Mouse (Mus musculus) common myeloid progenitor, adult 5-6 weeks (primary cell): ENCODE results near the gene Golga4. TPM values are rescaled to one million over a fixed set of nuclear protein-coding genes. Genes with fewer than 3 reads are reported as not detected.

Experiments
- ATAC-seq: replicated peaks from 2 replicates; pipeline ENCODE4 v1.8.0; 2016; ENCODE audit warnings: low read depth, mild to moderate bottlenecking, moderate TSS enrichment, inconsistent platforms; ENCODE audit not compliant: poor library complexity, severe bottlenecking
- total RNA-seq: library from RNA; stranded (forward); fragments of 200-1000, 187-1606 nt; gene quantifications from 2 replicates; pipeline ENCODE4 v1.2.3, GENCODE M21; 2017

Gene Golga4
- total RNA-seq, 1 experiment from 2014 or later, result 86.7 TPM

DNA sequence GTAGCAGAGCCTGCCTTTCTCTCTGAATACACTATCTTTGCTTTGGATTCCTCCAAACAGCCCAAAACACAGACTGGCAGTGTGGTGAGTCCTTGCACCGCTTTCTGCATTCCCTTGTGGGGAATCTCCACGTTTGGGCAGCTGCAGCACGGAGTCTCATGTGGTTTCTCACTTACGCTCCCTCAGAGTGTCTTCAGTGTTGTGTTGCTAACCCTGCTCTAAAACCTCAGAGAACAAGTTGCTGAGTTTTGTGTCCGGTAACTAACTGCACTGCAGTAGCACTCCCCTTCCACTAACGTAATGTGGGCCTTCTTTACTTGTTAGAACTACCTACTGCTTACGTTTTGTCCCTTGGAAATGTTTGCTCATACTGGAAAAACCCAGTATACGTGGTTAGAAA is 13.0 kb downstream of the Golga4 start:
- ATAC-seq, result no peak

DNA sequence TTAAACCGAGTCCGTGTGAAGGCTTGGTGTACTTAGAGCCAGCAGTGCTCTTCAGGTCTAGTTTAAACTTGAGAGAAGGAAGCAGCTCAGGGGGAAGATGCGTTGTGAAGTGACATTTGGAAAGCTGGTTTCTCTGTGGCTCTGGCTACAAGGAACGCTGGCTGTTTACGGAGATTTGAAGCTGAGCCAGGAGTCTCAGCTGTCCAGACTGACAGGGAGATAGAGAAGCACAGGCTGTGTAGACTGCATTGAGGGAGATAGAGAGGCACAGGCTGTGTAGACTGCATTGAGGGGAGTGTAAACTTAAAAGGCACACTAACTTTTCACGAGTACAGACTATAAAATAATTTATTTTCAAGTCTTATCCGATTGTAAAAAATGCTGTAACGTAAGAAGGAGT is 13.9 kb downstream of the Golga4 start:
- ATAC-seq, result no peak

DNA sequence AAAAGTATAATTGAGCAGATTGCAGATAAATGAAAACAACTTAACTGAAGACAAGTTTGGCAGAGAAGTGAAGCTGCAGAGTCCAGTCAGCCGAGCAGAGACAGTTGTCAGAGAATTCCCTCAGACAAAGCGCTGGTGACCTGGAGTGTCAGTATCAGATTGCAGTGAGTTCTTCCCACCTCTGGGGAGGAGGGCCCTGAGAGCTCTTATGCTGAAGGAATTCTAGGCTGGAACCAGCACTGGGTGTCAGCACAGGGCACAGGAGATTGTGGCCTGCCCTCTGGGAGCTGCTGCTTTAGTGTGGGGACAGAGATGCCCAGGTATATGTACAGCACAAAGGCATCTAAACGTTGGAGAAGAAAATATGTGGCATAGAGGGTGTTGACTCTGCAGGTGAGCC is 14.8 kb downstream of the Golga4 start:
- ATAC-seq, result no peak

DNA sequence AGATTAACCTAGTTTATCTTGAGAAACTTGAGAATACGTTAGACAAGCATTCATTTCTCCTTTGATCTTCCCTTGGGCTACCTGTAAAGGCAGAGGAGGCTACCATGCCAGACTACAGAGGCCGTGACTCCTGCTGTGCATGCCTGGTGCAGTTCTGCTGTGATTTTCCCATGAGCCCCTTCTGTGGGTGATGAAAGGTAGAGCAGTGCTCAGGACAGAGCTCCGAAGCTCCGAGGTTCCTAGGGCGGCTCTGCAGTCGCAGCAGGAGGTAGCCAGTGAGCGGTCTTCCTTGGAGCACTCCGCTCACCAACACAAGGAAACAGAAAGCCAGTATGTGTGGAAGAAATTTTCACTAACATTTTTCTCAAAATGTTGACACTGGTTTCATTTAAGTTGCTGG is 15.6 kb downstream of the Golga4 start:
- ATAC-seq, result no peak

DNA sequence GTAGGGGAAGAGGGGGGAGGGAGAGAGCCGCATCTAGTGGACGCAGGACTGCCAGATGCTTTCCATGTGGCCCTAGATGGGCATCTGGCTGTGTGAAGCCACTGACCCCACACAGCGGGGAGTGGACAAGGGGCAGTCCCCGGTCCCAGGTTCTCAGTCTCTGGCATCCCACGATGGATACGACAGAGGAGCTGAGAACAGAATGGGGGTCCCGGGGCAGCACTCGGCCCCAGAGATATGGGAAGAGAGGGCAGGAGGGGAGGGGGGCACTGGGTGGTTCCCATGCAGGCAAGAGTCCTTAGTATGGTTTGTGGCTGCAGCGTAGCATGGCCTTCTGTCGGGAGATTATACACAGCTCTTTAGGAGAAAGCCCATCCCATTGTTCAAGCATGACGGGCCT is 17.7 kb downstream of the Golga4 start:
- no peak for ATAC-seq

DNA sequence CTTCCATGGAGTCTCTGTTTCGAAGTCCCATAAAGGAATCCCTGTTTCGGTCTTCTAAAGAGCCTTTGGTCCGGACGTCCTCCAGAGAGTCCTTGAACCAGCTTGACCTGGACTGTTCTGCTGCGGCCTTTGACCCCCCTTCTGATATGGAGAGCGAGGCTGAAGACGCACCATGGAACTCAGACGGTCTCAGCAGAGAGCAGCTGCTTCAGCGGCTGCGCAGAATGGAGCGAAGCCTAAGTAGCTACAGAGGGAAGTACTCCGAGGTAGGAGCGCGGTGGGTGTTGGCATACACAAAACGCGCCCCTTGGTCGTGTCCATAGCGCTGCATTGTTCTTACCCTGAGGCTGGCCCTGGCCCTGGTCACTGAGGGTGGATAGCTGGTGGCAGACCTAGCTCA is 21.0 kb downstream of the Golga4 start:
- no peak for ATAC-seq

DNA sequence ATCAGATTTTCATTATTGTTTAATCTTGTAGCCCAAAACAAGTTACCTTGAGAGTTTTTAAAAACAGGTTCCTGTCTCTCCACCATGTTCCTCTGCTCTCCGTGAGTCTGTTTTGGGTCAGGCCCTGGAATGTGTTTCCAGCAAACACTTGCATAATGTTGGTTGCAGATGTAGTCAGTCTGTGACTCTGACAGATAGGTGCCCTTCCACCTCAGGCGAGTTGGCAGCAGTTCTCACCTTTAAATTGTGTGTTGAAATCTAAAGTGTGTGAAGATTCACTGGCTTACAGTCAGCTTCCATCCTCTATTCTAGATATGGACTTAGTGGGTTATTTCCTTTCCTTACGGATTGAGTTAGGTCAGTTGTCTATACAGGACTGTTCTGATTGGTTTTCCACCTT is 23.7 kb downstream of the Golga4 start:
- ATAC-seq, result no peak

DNA sequence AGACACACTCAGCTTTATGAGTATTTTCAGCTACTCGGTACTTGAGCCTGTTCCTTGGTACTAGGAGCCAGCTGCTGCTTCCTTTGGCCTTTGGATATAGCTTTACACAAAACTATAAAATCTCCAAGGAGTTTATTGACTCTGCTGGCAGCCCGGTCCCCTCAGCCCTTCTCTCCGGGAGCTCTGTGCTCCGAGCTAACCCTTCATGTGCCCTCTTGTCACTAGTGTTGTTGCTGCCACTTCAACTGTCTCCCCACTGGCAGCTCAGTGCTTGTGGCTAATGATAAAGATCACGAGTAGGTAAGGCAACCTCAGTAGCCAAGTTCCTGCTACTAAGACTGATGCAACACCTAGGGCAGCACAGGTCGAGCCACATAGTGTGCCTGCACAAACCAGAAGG is 24.6 kb downstream of the Golga4 start:
- no peak for ATAC-seq

DNA sequence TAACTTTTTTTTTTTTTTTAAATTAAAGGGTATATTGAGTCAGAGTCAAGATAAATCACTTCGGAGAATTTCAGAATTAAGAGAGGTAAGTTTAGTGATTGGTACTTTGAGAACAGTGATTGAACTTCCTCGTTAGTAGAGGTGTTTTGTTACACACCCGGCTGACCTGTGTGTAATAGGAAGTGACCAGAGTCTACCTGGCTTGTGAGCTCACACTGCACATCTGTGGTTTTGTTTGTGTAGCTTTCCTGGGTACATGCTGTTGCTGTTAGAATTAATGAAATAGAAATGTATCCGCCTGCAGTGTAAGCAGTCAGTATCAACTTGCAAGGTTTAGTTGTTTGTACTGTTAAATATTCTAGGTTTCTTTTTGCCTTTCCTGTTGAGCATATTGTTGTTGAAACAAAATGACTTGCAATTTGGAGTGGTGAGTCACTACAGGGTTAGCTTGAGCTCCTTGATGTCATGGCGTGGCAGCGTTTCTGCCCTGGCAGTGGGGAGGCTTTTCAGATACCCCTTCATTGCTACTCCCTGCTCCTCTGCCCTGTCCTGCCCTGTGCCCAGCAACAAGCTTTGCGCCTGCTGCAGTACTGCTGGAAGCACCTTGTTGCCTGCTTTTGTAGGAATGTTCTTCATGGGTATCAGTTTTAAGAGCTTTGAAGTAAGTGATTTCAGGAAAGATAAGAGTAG is 26.6 kb downstream of the Golga4 start:
- ATAC-seq, result no peak

DNA sequence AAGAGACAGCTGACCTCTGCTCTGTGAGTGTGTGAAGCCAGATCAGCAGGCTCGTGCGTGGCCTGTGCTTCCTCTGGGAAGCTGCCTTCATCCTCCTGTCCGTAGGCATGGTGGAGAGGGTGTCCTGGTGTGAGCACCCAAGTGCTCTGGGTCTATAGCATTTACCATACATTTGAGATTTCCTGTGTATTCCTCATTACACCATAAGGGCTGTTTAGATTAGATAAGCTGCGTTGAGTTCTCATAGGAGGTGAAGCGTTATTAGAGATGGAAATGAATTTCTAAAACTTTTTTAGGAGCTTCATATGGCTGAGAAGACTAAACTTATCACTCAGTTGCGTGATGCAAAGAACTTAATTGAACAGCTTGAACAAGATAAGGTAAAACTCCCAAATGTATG is 30.9 kb downstream of the Golga4 start:
- ATAC-seq, result no peak

DNA sequence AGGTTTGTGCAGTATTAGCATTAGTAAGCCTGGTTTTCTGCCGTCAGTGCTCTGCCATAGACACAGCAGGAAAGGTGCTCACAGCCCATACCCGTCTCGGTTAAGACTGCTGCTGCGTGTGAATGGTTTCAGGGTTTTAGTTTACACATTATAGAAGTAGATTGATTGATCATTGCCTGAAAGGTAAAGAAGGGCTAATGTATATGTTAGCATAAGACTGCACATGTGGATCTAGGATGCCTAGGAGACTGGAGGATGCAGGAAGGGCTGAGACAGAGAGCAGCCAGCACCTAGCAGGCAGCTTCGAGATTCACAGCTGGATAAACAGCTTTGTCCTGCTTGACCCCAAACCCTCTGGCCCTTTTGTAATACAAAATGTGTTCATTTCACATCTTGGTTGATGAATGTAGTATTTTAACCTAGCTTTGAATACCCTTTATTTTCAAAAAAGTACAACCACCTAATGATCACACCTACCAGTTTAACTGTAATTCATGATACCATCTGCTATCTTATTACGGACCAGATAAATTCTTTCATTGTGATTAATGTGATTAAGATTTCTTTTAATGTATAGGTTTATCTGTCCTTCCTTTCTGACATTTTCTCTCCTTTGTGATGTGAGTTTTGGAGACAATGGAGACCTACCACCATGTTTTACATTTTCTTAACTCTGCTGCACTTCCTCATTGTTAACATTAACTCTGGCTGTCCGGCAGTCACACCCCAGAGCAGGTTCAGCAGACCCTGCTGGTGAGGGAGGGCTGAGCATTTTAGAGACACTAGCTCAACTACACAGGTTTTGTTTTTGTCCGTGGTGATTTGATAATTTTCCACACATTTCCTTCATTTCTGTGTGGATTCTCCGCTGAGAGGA is 31.6 kb downstream of the Golga4 start:
- ATAC-seq, result no peak

DNA sequence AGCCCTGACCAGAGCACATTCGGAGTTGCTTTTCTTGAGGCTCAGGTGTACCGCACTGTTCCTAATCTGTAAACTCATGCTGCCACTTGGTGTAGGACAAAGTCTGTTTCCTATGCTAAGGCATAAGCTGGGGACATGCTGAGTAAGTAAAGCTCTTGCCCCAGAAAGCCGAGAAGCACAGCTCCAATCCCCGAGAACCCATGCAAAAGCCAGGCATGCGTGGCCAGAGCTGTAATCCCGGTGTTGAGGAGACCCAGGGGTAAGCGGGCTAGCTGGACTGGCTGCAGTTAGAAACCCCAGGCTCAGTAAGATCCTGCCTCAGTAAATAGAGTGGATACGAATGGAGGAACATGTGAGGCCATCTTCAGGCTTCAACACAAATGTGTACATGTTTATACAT is 35.8 kb downstream of the Golga4 start:
- ATAC-seq, result no peak

DNA sequence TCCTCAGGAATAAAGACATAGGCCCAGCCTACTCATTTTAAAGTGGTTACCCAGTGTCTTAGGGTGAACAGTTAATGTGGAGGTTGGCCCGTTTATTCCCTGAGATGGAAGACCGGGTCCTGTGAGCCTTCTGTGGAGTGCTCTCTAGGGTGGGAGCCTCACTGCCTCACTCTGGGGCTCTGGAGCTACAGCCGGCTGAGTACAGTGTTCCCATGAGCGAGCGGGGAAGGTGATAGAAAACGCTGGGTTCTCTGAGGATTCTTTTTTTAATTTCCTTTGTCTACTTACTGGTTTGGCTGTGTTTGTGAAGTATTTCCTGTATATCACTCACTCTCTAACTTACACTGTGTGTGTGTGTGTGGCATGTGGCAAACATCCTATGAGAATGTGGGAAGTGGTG is 39.1 kb downstream of the Golga4 start:
- ATAC-seq, result no peak

DNA sequence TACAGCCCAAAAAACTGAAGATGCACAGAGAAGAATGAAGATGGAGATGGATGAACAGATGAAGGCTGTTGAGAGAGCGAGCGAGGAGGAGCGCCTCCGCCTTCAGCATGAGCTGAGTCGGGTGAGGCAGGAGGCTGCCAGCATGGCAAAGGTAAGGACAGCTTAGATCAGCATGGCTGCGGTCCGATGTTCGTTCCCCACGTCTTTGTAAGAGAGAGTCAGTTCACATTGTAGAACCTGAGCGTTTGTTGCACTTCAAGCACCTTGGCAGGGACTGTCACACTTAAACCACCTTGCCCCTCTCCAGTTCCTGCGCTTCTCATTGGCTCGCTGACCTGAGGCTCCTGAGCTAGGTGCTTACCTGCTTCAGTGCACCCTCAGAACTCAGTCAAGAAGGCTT is 42.6 kb downstream of the Golga4 start:
- no peak for ATAC-seq

DNA sequence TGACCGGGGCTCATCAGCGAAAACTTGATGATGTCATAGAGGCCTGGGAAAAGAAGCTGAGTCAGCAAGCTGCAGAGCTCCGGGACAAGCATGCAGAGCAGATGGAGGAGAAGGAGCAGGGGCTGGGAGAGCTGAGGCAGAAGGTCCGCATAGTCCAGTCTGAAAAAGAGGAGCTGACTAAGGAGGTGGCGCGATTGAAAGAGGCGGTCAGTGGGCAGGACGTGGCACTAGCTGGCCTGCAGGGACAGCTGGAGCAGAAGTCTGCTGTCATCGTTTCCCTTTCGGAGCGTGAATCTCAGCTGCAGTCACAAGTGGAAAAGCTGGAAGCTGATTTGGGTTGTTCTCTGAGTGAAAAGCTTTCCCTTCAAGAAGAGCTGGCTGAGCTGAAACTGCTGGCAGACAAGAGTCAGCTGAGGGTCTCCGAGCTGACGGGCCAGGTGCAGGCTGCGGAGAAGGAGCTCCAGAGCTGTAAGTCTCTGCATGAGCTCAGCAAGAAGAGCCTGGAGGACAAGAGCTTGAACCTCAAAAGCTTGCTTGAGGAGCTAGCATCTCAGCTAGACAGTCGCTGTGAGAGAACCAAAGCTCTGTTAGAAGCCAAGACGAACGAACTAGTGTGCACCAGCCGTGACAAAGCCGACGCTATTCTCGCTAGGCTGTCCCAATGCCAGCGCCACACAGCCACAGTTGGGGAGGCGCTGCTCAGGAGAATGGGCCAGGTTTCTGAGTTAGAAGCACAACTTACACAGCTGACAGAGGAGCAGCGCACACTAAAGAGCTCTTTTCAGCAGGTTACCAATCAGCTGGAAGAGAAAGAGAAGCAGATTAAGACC is 51.1 kb downstream of the Golga4 start:
- ATAC-seq, result no peak

DNA sequence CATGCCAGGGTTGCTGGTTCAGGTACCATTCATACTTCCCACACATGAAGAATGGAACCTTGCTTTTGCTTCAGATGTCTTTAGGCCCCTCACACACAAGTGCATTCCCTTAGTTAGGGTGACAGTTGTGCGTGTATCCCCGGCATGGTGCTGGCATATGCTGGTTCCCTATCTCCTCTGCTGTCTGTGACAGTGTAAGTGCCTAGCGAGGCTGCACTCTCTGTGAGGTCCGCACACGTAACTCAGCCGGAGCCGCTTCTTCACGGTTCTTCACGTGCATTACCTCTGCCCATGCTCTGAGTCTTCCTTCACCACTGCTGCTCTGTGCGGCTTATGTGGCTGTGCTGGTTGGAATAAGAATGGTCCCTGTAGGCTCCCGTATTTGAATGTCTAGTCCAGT is 57.3 kb downstream of the Golga4 start:
- ATAC-seq, result no peak

DNA sequence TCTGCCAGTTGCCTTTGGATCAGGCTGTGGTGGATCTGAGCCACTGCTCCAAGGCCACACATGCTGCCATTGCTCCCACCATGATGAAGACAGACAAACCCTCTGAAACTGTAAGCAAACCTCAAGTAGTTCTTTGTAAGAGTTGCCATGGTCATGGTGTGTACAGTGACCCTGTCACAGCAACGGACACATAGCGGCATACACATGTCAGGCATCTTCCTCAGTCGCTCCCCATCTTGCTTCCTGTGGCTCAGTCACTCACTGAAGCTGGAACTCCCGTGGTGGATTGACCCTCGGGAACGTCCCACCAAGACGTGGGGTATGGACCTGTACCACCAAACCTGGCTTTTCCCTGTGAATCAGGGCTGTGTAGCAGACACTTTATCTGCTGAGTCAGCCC is 57.8 kb downstream of the Golga4 start:
- no peak for ATAC-seq

DNA sequence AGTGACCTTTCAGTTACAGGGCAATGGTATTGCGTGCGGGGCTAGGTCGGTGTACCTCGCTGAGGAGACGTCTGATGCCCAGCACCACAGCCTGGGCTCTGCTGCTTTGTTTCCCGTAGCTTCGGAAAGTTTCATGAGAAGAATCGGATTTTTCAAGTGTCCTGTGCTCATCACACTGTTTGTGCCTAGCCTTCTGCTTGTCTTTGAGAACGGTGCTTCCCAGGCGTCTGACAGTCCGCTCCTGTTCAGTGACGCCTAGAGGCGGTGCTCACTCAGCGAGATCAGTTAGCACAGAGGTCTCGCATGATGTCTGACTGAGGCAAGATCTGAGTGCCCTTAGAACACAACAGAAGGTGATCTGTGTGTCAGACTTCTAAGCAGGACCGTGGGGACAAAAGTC is 58.6 kb downstream of the Golga4 start:
- ATAC-seq, result no peak

DNA sequence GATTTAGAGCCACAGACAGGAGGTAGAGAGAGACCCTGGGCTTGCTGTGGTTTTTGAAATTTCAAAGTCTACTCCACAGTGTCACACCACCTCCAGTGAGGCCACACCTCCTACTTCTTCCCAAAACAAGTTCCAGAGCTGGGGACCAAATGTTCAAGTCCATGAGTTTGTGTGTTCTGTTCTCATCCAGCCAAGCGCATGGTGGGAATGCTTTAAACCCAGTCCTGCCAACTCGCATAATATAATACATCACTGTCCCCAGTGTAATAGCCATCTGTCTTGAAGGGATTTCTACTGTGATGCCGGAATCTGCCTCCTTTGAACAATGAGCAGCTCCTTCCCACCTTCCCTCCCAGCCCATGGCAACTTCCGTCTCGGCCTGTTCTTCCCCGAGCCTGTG is 63.3 kb downstream of the Golga4 start:
- no peak for ATAC-seq

DNA sequence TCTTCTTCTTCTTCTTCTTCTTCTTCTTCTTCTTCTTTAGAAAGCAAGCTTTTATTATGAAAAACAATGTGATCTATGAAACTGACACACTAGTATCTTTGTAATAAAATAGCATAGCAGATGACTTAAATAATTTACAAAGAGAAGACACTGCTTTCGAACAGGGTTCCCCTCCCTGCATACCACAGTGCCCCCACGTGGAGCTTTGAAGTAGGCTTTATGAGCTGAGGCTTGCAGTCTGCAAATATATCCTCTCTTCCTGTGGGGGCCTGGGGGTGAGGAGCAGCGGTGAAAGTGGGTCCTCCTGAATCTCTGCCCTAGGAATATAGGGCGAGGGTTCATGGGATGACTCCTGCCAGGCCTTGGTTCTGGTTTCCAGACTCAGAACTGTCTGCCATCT is 64.8 kb downstream of the Golga4 start:
- no peak for ATAC-seq

DNA sequence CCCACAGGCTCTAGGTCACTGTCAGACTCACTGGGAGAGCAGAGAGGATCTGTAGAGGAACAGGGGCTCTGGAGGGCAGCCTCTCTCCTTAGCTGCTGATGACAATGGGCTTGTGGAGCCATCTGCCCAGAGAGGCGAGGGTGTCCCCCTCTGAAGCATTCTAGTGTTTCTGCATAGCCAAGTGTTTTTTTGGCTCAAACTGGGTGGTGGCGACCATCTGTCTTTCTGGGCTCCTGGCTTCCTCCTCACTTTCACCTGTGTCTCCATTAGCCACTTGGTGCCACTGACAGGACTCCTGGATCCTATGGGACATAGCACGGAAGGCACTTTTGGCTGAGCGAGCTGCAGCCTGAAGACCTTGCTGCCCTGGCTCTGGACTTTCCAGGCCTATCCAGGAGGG is 65.6 kb downstream of the Golga4 start:
- no peak for ATAC-seq
